Comparison of ENCODE assay signal across 16 mouse cellular contexts in the genomic region with DNA sequence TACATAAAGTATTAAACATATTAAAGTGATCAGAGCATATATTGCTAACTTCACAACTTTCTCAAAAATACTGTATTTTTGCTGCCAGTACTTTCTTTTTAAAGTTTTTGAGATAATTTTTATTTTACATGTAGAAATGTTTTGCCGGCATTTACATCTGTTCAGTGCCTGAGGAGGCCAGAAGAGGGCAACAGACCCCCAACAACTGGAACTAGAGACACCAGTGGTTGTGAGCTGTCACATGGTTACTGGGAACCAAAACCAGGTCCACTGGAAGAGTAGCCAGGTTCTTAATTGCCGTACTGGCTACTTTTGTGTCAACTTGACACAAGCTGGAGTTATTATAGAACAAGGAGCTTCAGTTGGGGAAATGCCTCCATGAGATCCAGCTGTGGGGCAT. TPM values are rescaled to one million over a fixed set of nuclear protein-coding genes. Genes with fewer than 3 reads are reported as not detected.
A peak's percentile ranks its signal among the peaks of the same experiment; 100 is the strongest.
DNase-seq lines count a peak whose midpoint lies in the region; ATAC-seq and TF ChIP-seq lines count a peak whose summit lies in the region.
"Had no signal": no experiment of that assay in that cellular context is flagged by ENCODE, and none has a peak within 500 bp of the region (broad histone marks: within the 10 kb centered on the region; RNA-seq: fewer than 3 reads in every experiment).

No protein-coding gene starts in this region.

- H3K9me3 ChIP-seq in kidney, postnatal 0 days (replicated peaks; ENCODE audit: low read length) = no peaks in the 10 kb centered on the region
- no peaks in the 10 kb centered on the region for H3K9me3 ChIP-seq in kidney, embryonic 16.5 days (ENCODE audit: low read length)

- no peak overlapping the region for H3K9ac ChIP-seq in kidney, postnatal 0 days (ENCODE audit: low read depth, low read length)
- no peak overlapping the region for H3K9ac ChIP-seq in kidney, embryonic 16.5 days (replicated peaks; ENCODE audit: low read length)

- H3K4me3 ChIP-seq in kidney, postnatal 0 days (replicated peaks; ENCODE audit: low read depth, low read length) = no peak overlapping the region
- no peak overlapping the region for H3K4me3 ChIP-seq in kidney, embryonic 16.5 days (ENCODE audit: low read length)

- no peak overlapping the region for H3K27ac ChIP-seq in kidney, postnatal 0 days
- no peak overlapping the region for H3K27ac ChIP-seq in kidney, embryonic 16.5 days (ENCODE audit: low read length)

- H3K27me3 ChIP-seq in kidney, postnatal 0 days (ENCODE audit: insufficient read depth, low read length) = no peaks in the 10 kb centered on the region
- no peaks in the 10 kb centered on the region for H3K27me3 ChIP-seq in kidney, embryonic 16.5 days (ENCODE audit: insufficient read depth, low read length)
- H3K27me3 ChIP-seq in splenic B cell, adult 2 months (ENCODE audit: control insufficient read depth, insufficient read depth, low read length, poor library complexity, severe bottlenecking) = no peaks in the 10 kb centered on the region
- H3K27me3 ChIP-seq: Patski had no signal

- no peaks in the 10 kb centered on the region for H3K36me3 ChIP-seq in kidney, postnatal 0 days (ENCODE audit: insufficient read depth, low read length)
- H3K36me3 ChIP-seq in kidney, embryonic 16.5 days (ENCODE audit: insufficient read depth, low read length) = no peaks in the 10 kb centered on the region
- H3K36me3 ChIP-seq in splenic B cell, adult 2 months (ENCODE audit: control insufficient read depth, insufficient read depth, low read length, poor library complexity, severe bottlenecking) = no peaks in the 10 kb centered on the region

- DNase-seq in kidney, postnatal 0 days (ENCODE audit: low spot score) = no peak
- DNase-seq in thymus, postnatal 0 days (ENCODE audit: low spot score) = peak; percentile 16
- no peak for DNase-seq in thymus, postnatal 10 days (ENCODE audit: low spot score in 2 of 2)
- DNase-seq in NIH3T3 (ENCODE audit: low read depth) = peak; percentile 27
- DNase-seq in splenic B cell, adult 2 months (ENCODE audit: low read depth, low spot score) = peak; percentile 55
- DNase-seq in heart, adult 11 months = no peak
- DNase-seq: adrenal gland, postnatal 36 days; gastrocnemius, postnatal 25 days; heart, postnatal 14 days; kidney, postnatal 10 days; lung, postnatal 14 days; midbrain, embryonic 14.5 days had no signal

- 86% methylated on average over 2 of the region's 2 CpGs for WGBS in kidney, postnatal 0 days
- 80% methylated on average over 2 of the region's 2 CpGs for WGBS in kidney, embryonic 16.5 days

- 0 out of 2 replicates have a peak, but pooled peaks cover 8% of the 10 kb centered on the region for H3K4me1 ChIP-seq in kidney, postnatal 0 days (replicated peaks; ENCODE audit: insufficient read depth, low read length)
- H3K4me1 ChIP-seq in kidney, embryonic 16.5 days (ENCODE audit: insufficient read depth, low read length) = peaks cover 12% of the 10 kb centered on the region

- peak; percentile 47; the same call in 1 of the 2 replicates for TF ChIP-seq CTCF in kidney, postnatal 0 days (IDR thresholded peaks at IDR 0.05; ENCODE audit: low read depth)

- H3K4me2 ChIP-seq in kidney, postnatal 0 days (ENCODE audit: low read length) = no peak overlapping the region
- no peak overlapping the region for H3K4me2 ChIP-seq in kidney, embryonic 16.5 days (replicated peaks; ENCODE audit: low read depth, low read length)

- no peak for ATAC-seq in kidney, postnatal 0 days (replicated peaks; ENCODE audit: low FRiP score, low read depth)
- no peak for ATAC-seq in kidney, embryonic 16.5 days (ENCODE audit: low FRiP score, low TSS enrichment)
- no peak for ATAC-seq in activated CD4-positive, CD25-positive, alpha-beta regulatory T cell, adult 4 months
- ATAC-seq: hindbrain, embryonic 16.5 days; Patski had no signal

RNA-seq across cellular contexts. Expression of a gene that starts 1.8 kb away (rescaled TPM):
- 34.7 and 42.2 TPM in 2 replicates for polyA plus RNA-seq in kidney, postnatal 0 days (2015; fragmentation: Nextera tagmentation; extraction: Ambion mirVana)
- 72.3 and 74.2 TPM in 2 replicates for polyA plus RNA-seq in kidney, embryonic 16.5 days (2015; fragmentation: Nextera tagmentation; extraction: Ambion mirVana)
- polyA plus RNA-seq in thymus, postnatal 0 days (2015; fragmentation: Nextera tagmentation; extraction: Ambion mirVana) = 40.3 and 42.9 TPM in 2 replicates
- 10 to 100 TPM; 26.1 to 30.4 TPM for polyA plus RNA-seq in activated CD4-positive, CD25-positive, alpha-beta regulatory T cell, adult 4 months (2017; shearing (Covaris generic))

RNA-seq across cellular contexts. Expression of a gene that starts 26.8 kb away (rescaled TPM):
- polyA plus RNA-seq in kidney, postnatal 0 days (2015; fragmentation: Nextera tagmentation; extraction: Ambion mirVana) = 1.1 and 1.2 TPM in 2 replicates
- 0.51 and 0.56 TPM in 2 replicates for polyA plus RNA-seq in kidney, embryonic 16.5 days (2015; fragmentation: Nextera tagmentation; extraction: Ambion mirVana)
- 10.5 and 11.3 TPM in 2 replicates for polyA plus RNA-seq in thymus, postnatal 0 days (2015; fragmentation: Nextera tagmentation; extraction: Ambion mirVana)
- 100 to 1,000 TPM in 1 of 2 experiments, 10 to 100 TPM in 1; 96.1 to 107 TPM for polyA plus RNA-seq in activated CD4-positive, CD25-positive, alpha-beta regulatory T cell, adult 4 months (2017; shearing (Covaris generic))

RNA-seq across cellular contexts. Expression of a gene that starts 47.8 kb away (rescaled TPM):
- polyA plus RNA-seq in kidney, postnatal 0 days (2015; fragmentation: Nextera tagmentation; extraction: Ambion mirVana) = 9.6 and 11.1 TPM in 2 replicates
- 10.0 and 12.3 TPM in 2 replicates for polyA plus RNA-seq in kidney, embryonic 16.5 days (2015; fragmentation: Nextera tagmentation; extraction: Ambion mirVana)
- 3.5 and 3.7 TPM in 2 replicates for polyA plus RNA-seq in thymus, postnatal 0 days (2015; fragmentation: Nextera tagmentation; extraction: Ambion mirVana)
- 10 to 100 TPM; 14.7 to 16.2 TPM for polyA plus RNA-seq in activated CD4-positive, CD25-positive, alpha-beta regulatory T cell, adult 4 months (2017; shearing (Covaris generic))

RNA-seq across cellular contexts. Expression of a gene that starts 52.8 kb away (rescaled TPM):
- polyA plus RNA-seq in kidney, postnatal 0 days (2015; fragmentation: Nextera tagmentation; extraction: Ambion mirVana) = 156 and 178 TPM in 2 replicates
- 291 and 292 TPM in 2 replicates for polyA plus RNA-seq in kidney, embryonic 16.5 days (2015; fragmentation: Nextera tagmentation; extraction: Ambion mirVana)
- 196 and 211 TPM in 2 replicates for polyA plus RNA-seq in thymus, postnatal 0 days (2015; fragmentation: Nextera tagmentation; extraction: Ambion mirVana)
- polyA plus RNA-seq in activated CD4-positive, CD25-positive, alpha-beta regulatory T cell, adult 4 months (2017; shearing (Covaris generic)) = 100 to 1,000 TPM; 246 to 261 TPM

Comparison
In these comparisons a context has a peak if more than half of its experiments do, and no peak if none do; other contexts are left out.
1. DNase-seq: peak in thymus, postnatal 0 days (single experiment), NIH3T3 (single experiment) and splenic B cell, adult 2 months (single experiment); none in kidney, postnatal 0 days (single experiment), thymus, postnatal 10 days (0 of 2) and heart, adult 11 months (single experiment).